Mouse (Mus musculus) midbrain, embryonic 14.5 days (tissue): Measurements from ENCODE around the gene Gsg1. TPM values are rescaled to one million over a fixed set of nuclear protein-coding genes. Genes with fewer than 3 reads are reported as not detected.
A peak's percentile ranks its signal among the peaks of the same experiment; 100 is the strongest.

ENCODE experiments used
- ATAC-seq: fragments of 200-750 bp; cut with Nextera tagmentation; 2 replicates; pipeline ENCODE4 v1.8.0; 2017; ENCODE audit warnings: moderate number of reproducible peaks, moderate library complexity; ENCODE audit not compliant: low FRiP score, low TSS enrichment
- DNase-seq: peaks from one replicate; pipeline ENCODE4 v3.0.0-alpha.2; 2015
- H3K27ac ChIP-seq: fragments of 300-500 bp; sonication (generic); replicated peaks from 2 replicates; pipeline ENCODE4 v1.5.1; 2014; ENCODE audit warnings: mild to moderate bottlenecking, low read depth, low read length, moderate library complexity
- H3K27me3 ChIP-seq: fragments of 300-500 bp; sonication (generic); 2 replicates; pipeline ENCODE4 v1.6.1; 2014; ENCODE audit warnings: low read length, control low read depth, mixed read lengths; ENCODE audit not compliant: control insufficient read depth, insufficient read depth
- H3K36me3 ChIP-seq: fragments of 300-500 bp; sonication (generic); 2 replicates; pipeline ENCODE4 v1.6.1; 2014; ENCODE audit warnings: low read length, control low read depth; ENCODE audit not compliant: control insufficient read depth, insufficient read depth
- H3K4me1 ChIP-seq: fragments of 300-500 bp; sonication (generic); 2 replicates; pipeline ENCODE4 v1.6.1; 2014; ENCODE audit warnings: mild to moderate bottlenecking, antibody characterized with exemption, low read length, control low read depth; ENCODE audit not compliant: control insufficient read depth, insufficient read depth
- H3K4me2 ChIP-seq: fragments of 300-500 bp; sonication (generic); 2 replicates; pipeline ENCODE4 v1.6.1; 2014; ENCODE audit warnings: mild to moderate bottlenecking, low read length, moderate library complexity
- H3K4me3 ChIP-seq: fragments of 300-500 bp; sonication (generic); replicated peaks from 2 replicates; pipeline ENCODE4 v1.5.1; 2014; ENCODE audit warnings: low read depth, low read length
- H3K9ac ChIP-seq: fragments of 300-500 bp; sonication (generic); replicated peaks from 2 replicates; pipeline ENCODE4 v1.6.1; 2014; ENCODE audit warnings: mild to moderate bottlenecking, low read length, moderate library complexity
- H3K9me3 ChIP-seq: fragments of 300-500 bp; sonication (generic); 2 replicates; pipeline ENCODE4 v1.6.1; 2016; ENCODE audit warnings: low read length, control low read depth, mixed read lengths; ENCODE audit not compliant: control insufficient read depth
- WGBS: fragments of 180-500 bp; shearing (Covaris S2); extraction: QIAGEN DNeasy Blood & Tissue Kit; methylation state at CpG from one replicate; pipeline ENCODE4 v1.1.7; 2014; 5-methylcytosine and 5-hydroxymethylcytosine counted together
- polyA plus RNA-seq: library from polyadenylated mRNA; unstranded; fragments of >200 nt; fragmentation: Nextera tagmentation; extraction: Ambion mirVana; gene quantifications from 2 replicates; pipeline ENCODE4 v1.2.1, GENCODE M21; 2014

The Gsg1 gene
- polyA plus RNA-seq, 1 experiment from 2014 or later: 0.18 TPM

DNA sequence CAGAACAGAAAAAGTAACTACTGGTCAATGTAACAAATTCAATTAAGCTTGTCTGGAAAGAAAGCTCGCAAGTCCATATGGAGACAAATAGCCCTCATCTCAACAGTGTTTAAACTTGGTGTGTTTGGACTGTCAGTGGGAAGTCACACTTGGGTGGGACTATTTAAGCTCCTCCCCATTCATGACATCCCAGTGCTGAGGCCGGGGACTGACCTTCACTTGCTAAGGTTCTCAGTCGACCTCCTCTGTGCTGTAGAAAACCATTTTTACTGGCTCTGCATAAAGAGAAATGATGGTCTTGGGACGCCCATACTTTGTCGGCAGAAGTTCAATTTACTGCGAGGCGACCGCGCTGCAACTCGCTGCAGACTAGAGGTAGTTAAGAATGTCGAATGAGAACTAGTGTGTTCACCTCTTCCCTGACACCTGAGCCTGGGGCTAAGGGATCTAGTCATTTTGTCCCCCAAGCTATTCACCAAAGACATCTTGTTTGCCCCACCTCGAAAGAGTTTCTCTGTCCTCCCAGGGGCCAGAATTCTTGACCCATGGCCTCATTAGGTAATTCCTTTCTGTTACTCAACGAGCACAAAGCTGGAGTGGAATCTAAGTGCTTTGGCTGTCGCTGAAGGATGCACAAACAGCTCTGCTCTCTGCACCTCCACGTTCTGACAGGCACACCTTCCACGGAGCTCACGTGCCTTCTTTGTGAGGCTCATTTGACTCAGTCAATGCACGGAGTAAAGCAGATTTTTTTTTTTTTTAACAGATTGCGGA lies 3.0 kb downstream of the Gsg1 start:
- Histone ChIP-seq H3K4me2 (no peak overlapping the region), H3K27me3 (no peaks in the 10 kb centered on the region), H3K9ac (no peak overlapping the region), H3K36me3 (no peaks in the 10 kb centered on the region), H3K9me3 (peaks cover 5% of the 10 kb centered on the region; the same call in 1 of the 2 replicates), H3K4me1 (peaks cover 12% of the 10 kb centered on the region), H3K27ac (no peak overlapping the region), H3K4me3 (no peak overlapping the region)
- no peak for ATAC-seq
- 72% methylated on average over 19 of the region's 19 CpGs for WGBS
- no peak for DNase-seq

DNA sequence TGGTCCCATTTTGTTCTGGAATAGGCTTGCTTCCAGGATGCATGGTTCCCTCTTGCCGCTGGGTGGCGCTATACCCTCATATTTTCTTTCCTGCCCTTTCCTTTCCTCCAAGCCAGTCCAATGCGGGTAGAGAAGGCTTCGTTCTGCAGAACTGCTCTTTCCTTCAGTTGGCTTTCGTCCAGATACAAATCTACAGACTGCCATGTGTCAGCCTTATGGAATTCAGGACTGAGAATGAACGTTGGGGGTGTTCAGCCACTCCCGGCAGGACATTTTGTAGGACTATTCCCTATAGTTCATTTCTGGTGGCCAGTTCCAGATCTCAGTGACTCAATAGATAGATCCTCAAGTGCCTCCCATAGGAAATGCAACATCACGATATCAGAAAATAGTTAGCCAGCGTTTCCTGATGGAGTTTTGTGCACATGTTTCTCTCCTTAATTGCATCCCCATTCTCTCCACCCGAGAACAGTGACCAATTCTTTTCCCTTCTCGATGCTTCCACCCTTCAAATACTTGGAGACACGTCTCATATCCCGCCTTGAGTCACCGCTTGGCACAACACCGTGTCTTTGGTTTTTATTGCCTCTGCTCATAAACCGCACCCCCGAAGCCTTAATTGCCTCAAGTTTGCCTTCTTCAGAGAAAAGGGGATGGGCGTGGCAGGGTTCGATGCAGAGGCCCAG lies 4.2 kb downstream of the Gsg1 start:
- H3K4me3 ChIP-seq: no peak overlapping the region
- WGBS: 63% methylated on average over 19 of the region's 19 CpGs

GRCm38 (mm10) chr6:135247861-135248260 lies 6.3 kb downstream of the Gsg1 start:
- no peak for ATAC-seq
- H3K27me3 ChIP-seq: no peaks in the 10 kb centered on the region
- no peak overlapping the region for H3K4me2 ChIP-seq
- no peak overlapping the region for H3K4me3 ChIP-seq
- no peak overlapping the region for H3K27ac ChIP-seq
- no peaks in the 10 kb centered on the region for H3K9me3 ChIP-seq
- peaks cover 16% of the 10 kb centered on the region for H3K4me1 ChIP-seq
- H3K36me3 ChIP-seq: no peaks in the 10 kb centered on the region
- no peak for DNase-seq
- no peak overlapping the region for H3K9ac ChIP-seq
- 67% methylated on average over 6 of the region's 6 CpGs for WGBS

More for the DNA sequence above, 4.2 kb downstream of the Gsg1 start:
- Histone ChIP-seq H3K36me3 (no peaks in the 10 kb centered on the region), H3K4me1 (peaks cover 16% of the 10 kb centered on the region), H3K9ac (no peak overlapping the region), H3K4me2 (no peak overlapping the region), H3K27ac (no peak overlapping the region), H3K9me3 (no peaks in the 10 kb centered on the region), H3K27me3 (no peaks in the 10 kb centered on the region)
- ATAC-seq: peak; percentile 29; the same call in 1 of the 2 replicates
- DNase-seq: peak; percentile 83

DNA sequence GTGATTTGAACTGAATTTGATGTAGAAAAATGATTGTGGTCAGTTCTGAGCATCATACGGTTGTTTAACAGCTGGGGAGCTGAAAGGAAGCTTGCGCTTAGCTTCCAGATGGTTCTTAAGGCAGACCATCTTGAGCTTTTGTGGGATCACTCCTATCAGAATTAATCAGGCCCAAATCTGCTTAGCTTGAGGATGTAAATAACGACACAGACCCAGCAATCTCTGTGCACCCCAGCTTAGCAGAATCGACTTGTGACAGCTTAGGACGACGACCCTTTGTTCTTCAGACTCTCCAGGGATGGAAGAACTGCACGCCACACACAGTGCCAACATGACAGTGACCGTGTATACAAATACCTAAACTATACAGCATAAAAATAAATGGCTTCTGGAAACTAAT lies 8.6 kb downstream of the Gsg1 start:
- no peaks in the 10 kb centered on the region for H3K27me3 ChIP-seq
- DNase-seq: peak; percentile 37
- WGBS: 32% methylated on average over 8 of the region's 8 CpGs
- H3K36me3 ChIP-seq: no peaks in the 10 kb centered on the region
- H3K4me2 ChIP-seq: no peak overlapping the region
- H3K9me3 ChIP-seq: no peaks in the 10 kb centered on the region
- ATAC-seq: no peak
- H3K4me3 ChIP-seq: no peak overlapping the region
- H3K9ac ChIP-seq: no peak overlapping the region
- H3K4me1 ChIP-seq: peaks cover 4% of the 10 kb centered on the region; the same call in 1 of the 2 replicates
- no peak overlapping the region for H3K27ac ChIP-seq

- Histone ChIP-seq H3K9ac (no peak overlapping the region), H3K27me3 (no peaks in the 10 kb centered on the region), H3K36me3 (peaks cover 10% of the 10 kb centered on the region), H3K27ac (no peak overlapping the region), H3K4me2 (no peak overlapping the region), H3K4me1 (peaks cover 2% of the 10 kb centered on the region; the same call in 1 of the 2 replicates), H3K4me3 (no peak overlapping the region), H3K9me3 (no peaks in the 10 kb centered on the region)
- DNase-seq (no peak), ATAC-seq (no peak)
- 98% methylated on average over 8 of the region's 8 CpGs for WGBS
Measured at GRCm38 (mm10) chr6:135240361-135240760, 13.8 kb downstream of the Gsg1 start.

DNA sequence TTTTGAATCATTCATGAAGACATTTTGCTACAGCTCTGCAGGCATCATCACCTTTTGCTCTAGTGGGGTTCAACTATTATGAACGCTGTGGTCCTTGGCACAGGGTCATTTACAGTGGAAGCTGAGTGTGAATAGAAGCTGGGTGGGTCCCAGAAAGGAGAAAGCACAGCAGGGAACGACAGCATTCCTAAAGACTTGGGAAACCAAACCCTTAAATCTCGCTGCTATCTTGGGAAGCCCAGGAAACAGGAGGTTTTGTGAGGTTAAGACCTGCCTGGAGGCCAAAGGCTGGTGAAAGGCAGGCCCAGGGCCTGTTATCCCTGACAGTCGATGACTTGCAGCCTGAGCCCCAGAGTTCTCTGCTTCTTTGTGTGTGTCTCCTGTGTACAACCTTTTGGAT lies 15.9 kb downstream of the Gsg1 start:
- DNase-seq: no peak
- Histone ChIP-seq H3K9ac (no peak overlapping the region), H3K4me2 (no peak overlapping the region), H3K36me3 (peaks cover 26% of the 10 kb centered on the region), H3K27ac (no peak overlapping the region), H3K4me3 (no peak overlapping the region), H3K4me1 (no peaks in the 10 kb centered on the region), H3K9me3 (no peaks in the 10 kb centered on the region), H3K27me3 (no peaks in the 10 kb centered on the region)
- 60% methylated on average over 4 of the region's 4 CpGs for WGBS
- ATAC-seq: no peak

DNA sequence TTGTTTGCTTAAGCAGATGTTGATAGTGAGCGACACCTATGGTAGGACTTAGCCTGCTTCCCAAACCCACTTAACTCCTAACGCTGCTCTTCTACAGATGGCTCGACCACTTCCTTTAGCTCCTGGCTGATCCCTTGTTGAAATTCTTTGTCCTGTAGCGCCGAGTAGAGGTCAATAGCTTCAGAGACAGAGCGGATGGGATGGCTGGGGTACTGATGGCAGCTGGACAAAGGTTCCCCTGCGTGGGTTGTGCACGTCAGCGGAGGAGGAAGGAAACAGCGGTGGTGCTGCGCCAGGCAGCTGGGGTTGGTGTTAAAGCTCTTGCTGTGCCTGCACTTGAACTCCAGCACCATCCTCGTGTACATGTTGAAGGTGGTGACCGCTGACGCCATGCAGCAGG lies 16.8 kb downstream of the Gsg1 start:
- Histone ChIP-seq H3K9ac (no peak overlapping the region), H3K9me3 (no peaks in the 10 kb centered on the region), H3K4me1 (no peaks in the 10 kb centered on the region), H3K4me3 (no peak overlapping the region), H3K4me2 (no peak overlapping the region), H3K27ac (no peak overlapping the region), H3K27me3 (no peaks in the 10 kb centered on the region), H3K36me3 (peaks cover 34% of the 10 kb centered on the region)
- DNase-seq: no peak
- 81% methylated on average over 14 of the region's 14 CpGs for WGBS
- ATAC-seq: no peak

DNA sequence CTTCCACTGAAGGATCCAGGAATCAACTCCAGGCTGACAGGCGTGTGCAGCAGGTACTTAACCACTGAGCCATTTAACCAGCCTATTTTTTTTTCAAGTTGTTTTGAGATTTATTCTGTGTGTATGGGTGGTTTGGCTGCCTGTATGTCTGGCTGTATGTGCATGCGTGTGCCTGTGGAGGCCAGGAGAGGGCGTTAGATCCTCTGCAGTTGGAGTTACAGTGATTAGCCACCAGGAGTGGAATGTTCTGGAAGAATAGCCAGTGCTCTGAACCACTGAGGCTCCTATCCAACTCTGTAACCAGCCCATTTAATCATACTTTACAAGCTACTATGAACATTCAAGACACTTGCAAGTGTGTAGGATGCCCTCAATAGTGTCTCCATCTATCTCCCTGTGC lies 17.6 kb downstream of the Gsg1 start:
- DNase-seq (no peak), ATAC-seq (no peak)
- Histone ChIP-seq H3K27me3 (no peaks in the 10 kb centered on the region), H3K9me3 (no peaks in the 10 kb centered on the region), H3K9ac (no peak overlapping the region), H3K4me3 (no peak overlapping the region), H3K27ac (no peak overlapping the region), H3K4me2 (no peak overlapping the region), H3K4me1 (no peaks in the 10 kb centered on the region), H3K36me3 (peaks cover 41% of the 10 kb centered on the region)
- 88% methylated on average over 3 of the region's 3 CpGs for WGBS

DNA sequence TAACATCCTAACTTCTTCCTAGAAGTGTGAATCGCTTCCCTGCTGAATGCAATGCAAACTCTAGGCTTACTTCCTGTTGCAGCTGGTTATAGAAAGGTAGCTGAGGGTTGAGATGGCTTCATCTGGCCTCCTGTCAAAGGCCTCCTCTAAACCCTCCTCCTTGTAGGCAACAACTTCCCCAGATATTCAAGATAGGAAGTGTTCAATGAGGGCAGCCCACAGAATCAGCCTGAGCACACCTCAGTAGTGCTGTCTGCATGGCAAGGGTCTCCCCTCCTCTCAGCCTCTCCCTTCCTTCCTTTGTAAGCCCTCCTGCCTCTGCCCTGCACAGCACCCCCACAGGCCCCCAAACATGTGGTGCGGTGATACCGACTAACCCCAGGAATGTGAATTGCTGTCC lies 18.4 kb downstream of the Gsg1 start:
- Histone ChIP-seq H3K9ac (no peak overlapping the region), H3K36me3 (peaks cover 43% of the 10 kb centered on the region), H3K27ac (no peak overlapping the region), H3K4me2 (no peak overlapping the region), H3K4me3 (no peak overlapping the region), H3K9me3 (no peaks in the 10 kb centered on the region), H3K27me3 (no peaks in the 10 kb centered on the region), H3K4me1 (no peaks in the 10 kb centered on the region)
- ATAC-seq (no peak), DNase-seq (no peak)
- 96% methylated on average over 3 of the region's 3 CpGs for WGBS
